Mouse (Mus musculus) embryonic facial prominence, embryonic 15.5 days (tissue): ENCODE results near the gene Trappc5. TPM values are rescaled to one million over a fixed set of nuclear protein-coding genes. Genes with fewer than 3 reads are reported as not detected.

Source experiments
- ATAC-seq: fragments of 200-750 bp; cut with Nextera tagmentation; 2 replicates; pipeline ENCODE4 v1.8.0; 2017; ENCODE audit warnings: low read depth, moderate TSS enrichment; ENCODE audit not compliant: insufficient number of reproducible peaks, low FRiP score, low TSS enrichment
- H3K27ac ChIP-seq: fragments of 300-500 bp; sonication (generic); replicated peaks from 2 replicates; pipeline ENCODE4 v1.5.1; 2015; ENCODE audit warnings: mild to moderate bottlenecking, inconsistent platforms
- H3K27me3 ChIP-seq: fragments of 300-500 bp; sonication (generic); 2 replicates; pipeline ENCODE4 v1.6.1; 2015; ENCODE audit warnings: inconsistent platforms
- H3K36me3 ChIP-seq: fragments of 300-500 bp; sonication (generic); 2 replicates; pipeline ENCODE4 v1.6.1; 2015; ENCODE audit warnings: mild to moderate bottlenecking, inconsistent platforms
- H3K4me1 ChIP-seq: fragments of 300-500 bp; sonication (generic); 2 replicates; pipeline ENCODE4 v1.6.1; 2015; ENCODE audit warnings: inconsistent platforms
- H3K4me2 ChIP-seq: fragments of 300-500 bp; sonication (generic); replicated peaks from 2 replicates; pipeline ENCODE4 v1.6.1; 2015; ENCODE audit warnings: mild to moderate bottlenecking, inconsistent platforms
- H3K4me3 ChIP-seq: fragments of 300-500 bp; sonication (generic); replicated peaks from 2 replicates; pipeline ENCODE4 v1.5.1; 2015; ENCODE audit warnings: mild to moderate bottlenecking, inconsistent platforms
- H3K9ac ChIP-seq: fragments of 300-500 bp; sonication (generic); 2 replicates; pipeline ENCODE4 v1.6.1; 2015; ENCODE audit warnings: inconsistent platforms
- H3K9me3 ChIP-seq: fragments of 300-500 bp; sonication (generic); replicated peaks from 2 replicates; pipeline ENCODE4 v1.6.1; 2016; ENCODE audit warnings: inconsistent platforms
- WGBS: fragments of 180-500 bp; shearing (Covaris S2); methylation state at CpG from one replicate; pipeline ENCODE4 v1.1.7; 2015; 5-methylcytosine and 5-hydroxymethylcytosine counted together
- polyA plus RNA-seq: library from polyadenylated mRNA; unstranded; fragments of >200 nt; fragmentation: Nextera tagmentation; extraction: Ambion mirVana; gene quantifications from 2 replicates; pipeline ENCODE4 v1.2.1, GENCODE M21; 2015

Trappc5 gene
- 38.8 and 40.6 TPM in 2 replicates for polyA plus RNA-seq

GRCm38 (mm10) chr8:3676131-3676992 is at the start of gene Trappc5:
Gene Trappc5, plus strand, starts transcription at chr8:3676299.
- H3K36me3 ChIP-seq, result peaks cover 23% of the 10 kb centered on the region
- H3K9ac ChIP-seq, result peak within 1 kb of the TSS; percentile 94
- WGBS, result under 1% methylated on average over 61 of the region's 61 CpGs
- H3K4me3 ChIP-seq, result peak within 1 kb of the TSS; percentile 96
- no peaks in the 10 kb centered on the region for H3K27me3 ChIP-seq
- H3K4me1 ChIP-seq, result peaks cover 22% of the 10 kb centered on the region
- no peaks in the 10 kb centered on the region for H3K9me3 ChIP-seq
- peak within 1 kb of the TSS; percentile 55 for H3K4me2 ChIP-seq
- peak within 1 kb of the TSS; percentile 91 for H3K27ac ChIP-seq
- peak; percentile 85 for ATAC-seq

DNA sequence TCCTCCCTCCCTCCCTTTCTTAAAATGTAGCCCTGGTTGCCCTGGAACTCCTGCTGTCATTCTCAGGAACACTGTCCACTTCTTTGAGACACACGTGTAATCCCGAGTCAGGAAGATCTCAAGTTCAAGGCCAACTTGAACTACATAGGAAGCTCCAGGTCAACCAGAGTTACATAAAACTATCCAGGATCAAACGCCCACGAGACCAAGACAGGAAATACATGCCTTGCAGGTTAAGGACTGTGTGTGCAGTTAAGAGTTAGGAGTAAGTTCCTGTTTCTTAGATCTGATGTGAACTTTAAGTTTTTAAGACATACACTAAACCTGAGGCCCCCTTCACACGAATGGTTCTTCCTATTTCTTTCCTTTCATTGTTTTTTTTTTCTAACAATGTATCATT is 49.1 kb upstream of the Trappc5 start:
- no peak overlapping the region for H3K9ac ChIP-seq
- no peaks in the 10 kb centered on the region for H3K9me3 ChIP-seq
- H3K36me3 ChIP-seq, result no peaks in the 10 kb centered on the region
- WGBS, result 53% methylated on average over 5 of the region's 5 CpGs
- H3K4me1 ChIP-seq, result peaks cover 15% of the 10 kb centered on the region
- H3K4me2 ChIP-seq, result no peak overlapping the region
- H3K27me3 ChIP-seq, result peaks cover 10% of the 10 kb centered on the region
- ATAC-seq, result no peak
- H3K4me3 ChIP-seq, result no peak overlapping the region
- H3K27ac ChIP-seq, result no peak overlapping the region

- H3K9ac ChIP-seq, result no peak overlapping the region
- 24% methylated on average over 5 of the region's 5 CpGs for WGBS
- H3K36me3 ChIP-seq, result no peaks in the 10 kb centered on the region
- peaks cover 10% of the 10 kb centered on the region for H3K27me3 ChIP-seq
- H3K4me2 ChIP-seq, result no peak overlapping the region
- H3K4me1 ChIP-seq, result peaks cover 10% of the 10 kb centered on the region
- H3K27ac ChIP-seq, result no peak overlapping the region
- no peak overlapping the region for H3K4me3 ChIP-seq
- ATAC-seq, result no peak
- H3K9me3 ChIP-seq, result no peaks in the 10 kb centered on the region
Observed at GRCm38 (mm10) chr8:3628014-3628413, 48.1 kb upstream of the Trappc5 start.

GRCm38 (mm10) chr8:3630647-3631477 is 45.2 kb upstream of the Trappc5 start, which contains the start of gene Stxbp2:
Gene Stxbp2, plus strand, starts transcription at chr8:3630955.
- Histone ChIP-seq H3K9me3 (no peaks in the 10 kb centered on the region), H3K4me3 (peak within 1 kb of the TSS; percentile 55), H3K4me1 (peaks cover 10% of the 10 kb centered on the region), H3K4me2 (peak within 1 kb of the TSS; percentile 77), H3K27me3 (peaks cover 10% of the 10 kb centered on the region), H3K36me3 (0 out of 2 replicates have a peak, but pooled peaks cover 4% of the 10 kb centered on the region), H3K9ac (peak within 1 kb of the TSS; percentile 51), H3K27ac (no peak within 1 kb of the TSS)
- ATAC-seq, result peak; percentile 80
- 6% methylated on average over 47 of the region's 47 CpGs for WGBS

DNA sequence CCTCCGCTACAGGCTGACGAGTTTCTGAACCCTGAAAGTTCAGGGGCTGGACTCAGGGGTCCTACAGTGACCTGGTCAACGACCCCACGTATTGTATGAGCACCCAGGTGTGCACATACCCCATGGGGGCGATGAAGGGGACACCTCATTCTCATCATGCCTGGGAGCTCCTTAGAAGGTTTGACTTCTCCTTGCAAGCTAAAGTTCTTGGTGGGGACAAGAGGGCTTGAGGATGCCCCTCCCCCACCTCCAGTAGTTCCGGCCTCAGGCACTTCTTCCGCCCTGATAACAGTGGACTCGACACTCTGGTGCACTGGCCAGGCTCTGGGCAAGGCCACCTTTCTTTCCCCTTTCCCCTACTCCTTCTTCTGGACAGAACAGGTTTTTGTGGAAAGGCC is 44.6 kb upstream of the Trappc5 start:
- Histone ChIP-seq H3K9me3 (no peaks in the 10 kb centered on the region), H3K4me1 (peaks cover 10% of the 10 kb centered on the region), H3K36me3 (0 out of 2 replicates have a peak, but pooled peaks cover 10% of the 10 kb centered on the region), H3K27ac (no peak overlapping the region), H3K9ac (peak overlapping the region; percentile 51), H3K4me3 (peak overlapping the region; percentile 55), H3K27me3 (peaks cover 10% of the 10 kb centered on the region), H3K4me2 (peak overlapping the region; percentile 77)
- 14% methylated on average over 8 of the region's 8 CpGs for WGBS
- ATAC-seq, result 0 out of 2 replicates have a peak, but pooled peaks have one; percentile 17

- Histone ChIP-seq H3K27me3 (no peaks in the 10 kb centered on the region), H3K9ac (no peak overlapping the region), H3K27ac (no peak overlapping the region), H3K4me3 (no peak overlapping the region), H3K4me1 (no peaks in the 10 kb centered on the region), H3K4me2 (no peak overlapping the region), H3K9me3 (no peaks in the 10 kb centered on the region), H3K36me3 (no peaks in the 10 kb centered on the region)
- 15% methylated on average over 5 of the region's 5 CpGs for WGBS
- ATAC-seq, result no peak
Observed at GRCm38 (mm10) chr8:3645804-3646203, 30.3 kb upstream of the Trappc5 start.

DNA sequence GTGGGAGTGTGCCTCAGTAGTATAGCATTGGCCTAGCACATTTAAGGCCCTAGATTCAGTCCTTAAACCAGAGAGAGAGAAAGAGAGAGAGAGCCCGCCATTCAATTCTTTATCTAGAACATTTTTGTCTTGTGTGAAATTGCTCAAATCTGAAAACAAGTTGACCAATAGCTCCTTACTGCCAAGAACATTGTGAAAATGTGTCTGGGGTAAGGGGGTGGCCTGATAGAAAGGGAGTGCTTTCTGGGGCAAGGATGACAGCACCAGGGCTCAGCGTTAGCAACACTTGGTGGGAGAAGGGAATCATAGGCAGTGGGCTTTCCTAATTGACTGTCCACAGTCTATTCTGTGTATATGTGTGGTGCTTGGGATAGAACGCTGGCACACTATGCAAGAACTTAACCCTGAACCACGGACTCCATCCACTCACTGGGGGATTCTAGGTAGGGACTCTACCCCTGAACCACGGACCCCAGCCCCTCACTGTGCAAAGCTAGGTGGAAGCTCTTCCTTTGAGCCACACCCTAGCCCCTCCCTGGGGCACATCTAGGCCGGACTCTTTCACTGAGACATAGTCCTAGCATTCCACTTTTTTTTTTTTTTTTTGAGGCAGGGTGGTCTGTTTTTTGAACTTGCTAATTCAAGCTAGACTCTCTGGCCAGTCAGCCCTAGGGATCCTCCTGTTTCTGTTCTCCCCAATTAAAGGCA is 29.1 kb upstream of the Trappc5 start:
- H3K4me2 ChIP-seq, result no peak overlapping the region
- H3K27me3 ChIP-seq, result no peaks in the 10 kb centered on the region
- no peaks in the 10 kb centered on the region for H3K4me1 ChIP-seq
- ATAC-seq, result no peak
- WGBS, result 77% methylated on average over 6 of the region's 6 CpGs
- H3K4me3 ChIP-seq, result no peak overlapping the region
- H3K27ac ChIP-seq, result no peak overlapping the region
- no peaks in the 10 kb centered on the region for H3K36me3 ChIP-seq
- H3K9me3 ChIP-seq, result no peaks in the 10 kb centered on the region
- no peak overlapping the region for H3K9ac ChIP-seq

DNA sequence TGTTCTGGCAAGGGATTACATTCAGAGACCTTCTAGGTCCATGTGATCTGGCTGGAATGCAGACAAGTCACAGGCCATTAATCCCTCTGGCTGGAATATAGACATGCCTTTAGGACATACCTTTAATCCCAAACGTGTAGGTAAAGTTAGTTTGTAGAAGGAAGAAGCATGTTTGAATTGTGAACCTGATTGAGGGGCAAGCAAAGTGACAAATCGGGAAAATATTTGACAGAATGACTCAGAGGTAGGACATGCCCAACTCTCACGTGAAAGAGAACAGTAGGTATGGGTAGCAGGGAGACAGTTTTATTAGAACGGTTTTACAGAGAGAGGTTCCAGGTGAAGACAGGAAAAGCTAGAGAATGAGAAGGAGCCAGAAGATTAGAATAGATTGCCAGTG is 28.5 kb upstream of the Trappc5 start:
- H3K27me3 ChIP-seq, result no peaks in the 10 kb centered on the region
- 57% methylated on average over 4 of the region's 4 CpGs for WGBS
- no peak overlapping the region for H3K9ac ChIP-seq
- H3K4me3 ChIP-seq, result no peak overlapping the region
- H3K9me3 ChIP-seq, result no peaks in the 10 kb centered on the region
- no peak overlapping the region for H3K4me2 ChIP-seq
- no peak for ATAC-seq
- no peaks in the 10 kb centered on the region for H3K36me3 ChIP-seq
- no peaks in the 10 kb centered on the region for H3K4me1 ChIP-seq
- no peak overlapping the region for H3K27ac ChIP-seq

GRCm38 (mm10) chr8:3648268-3648667 is 27.8 kb upstream of the Trappc5 start:
- 66% methylated on average over 2 of the region's 2 CpGs for WGBS

GRCm38 (mm10) chr8:3648990-3649389 is 27.1 kb upstream of the Trappc5 start:
- no peaks in the 10 kb centered on the region for H3K36me3 ChIP-seq
- no peaks in the 10 kb centered on the region for H3K9me3 ChIP-seq
- H3K4me2 ChIP-seq, result no peak overlapping the region
- H3K9ac ChIP-seq, result no peak overlapping the region
- ATAC-seq, result no peak
- no peaks in the 10 kb centered on the region for H3K27me3 ChIP-seq
- no peak overlapping the region for H3K4me3 ChIP-seq
- WGBS, result 39% methylated on average over 1 of the region's 1 CpGs
- H3K4me1 ChIP-seq, result no peaks in the 10 kb centered on the region
- no peak overlapping the region for H3K27ac ChIP-seq

More at GRCm38 (mm10) chr8:3648268-3648667, 27.8 kb upstream of the Trappc5 start:
- Histone ChIP-seq H3K4me2 (no peak overlapping the region), H3K9ac (no peak overlapping the region), H3K9me3 (no peaks in the 10 kb centered on the region), H3K4me1 (no peaks in the 10 kb centered on the region), H3K4me3 (no peak overlapping the region), H3K36me3 (no peaks in the 10 kb centered on the region), H3K27me3 (no peaks in the 10 kb centered on the region), H3K27ac (no peak overlapping the region)
- ATAC-seq, result no peak

- WGBS, result 67% methylated on average over 3 of the region's 3 CpGs
- Histone ChIP-seq H3K27ac (no peak overlapping the region), H3K9ac (no peak overlapping the region), H3K36me3 (no peaks in the 10 kb centered on the region), H3K4me2 (no peak overlapping the region), H3K9me3 (no peaks in the 10 kb centered on the region), H3K4me1 (no peaks in the 10 kb centered on the region), H3K4me3 (no peak overlapping the region), H3K27me3 (no peaks in the 10 kb centered on the region)
- ATAC-seq, result no peak
Observed at GRCm38 (mm10) chr8:3652845-3653244, 23.3 kb upstream of the Trappc5 start.
